Mouse (Mus musculus) left cerebral cortex, adult 2 months (tissue): ENCODE results near the gene Spata13. TPM values are rescaled to one million over a fixed set of nuclear protein-coding genes. Genes with fewer than 3 reads are reported as not detected.

Experiments used
- DNase-seq, 2 experiments: peaks; one replicate each; pipeline ENCODE4 v3.0.0; 2021 to 2022; ENCODE audit warnings: low spot score in 2 of 2, mixed read lengths in 1 of 2; ENCODE audit errors: extremely low spot score in 1 of 2
- H3K27ac ChIP-seq: fragments of 200-600 bp; 2 replicates; pipeline ENCODE4 v1.8.1; 2022
- H3K4me3 ChIP-seq: fragments of 200-600 bp; 2 replicates; pipeline ENCODE4 v1.8.1; 2022
- CTCF ChIP-seq: fragments of 200-600 bp; IDR thresholded peaks from 2 replicates; pipeline ENCODE4 v1.8.1; 2022; ENCODE audit warnings: antibody characterized with exemption, mild to moderate bottlenecking, moderate library complexity
- intact Hi-C: fragments of 180-260 bp; cut with DNase I; formaldehyde crosslinking; loops from one replicate; pipeline ENCODE4 v1.15.1; 2025
- total RNA-seq, 2 experiments: library from RNA; stranded (reverse); gene quantifications; 2 replicates each; pipeline ENCODE4 v1.2.3; 2021

Gene Spata13
- total RNA-seq, 2 experiments from 2014 or later, result 15.4 to 23.7 TPM

DNA sequence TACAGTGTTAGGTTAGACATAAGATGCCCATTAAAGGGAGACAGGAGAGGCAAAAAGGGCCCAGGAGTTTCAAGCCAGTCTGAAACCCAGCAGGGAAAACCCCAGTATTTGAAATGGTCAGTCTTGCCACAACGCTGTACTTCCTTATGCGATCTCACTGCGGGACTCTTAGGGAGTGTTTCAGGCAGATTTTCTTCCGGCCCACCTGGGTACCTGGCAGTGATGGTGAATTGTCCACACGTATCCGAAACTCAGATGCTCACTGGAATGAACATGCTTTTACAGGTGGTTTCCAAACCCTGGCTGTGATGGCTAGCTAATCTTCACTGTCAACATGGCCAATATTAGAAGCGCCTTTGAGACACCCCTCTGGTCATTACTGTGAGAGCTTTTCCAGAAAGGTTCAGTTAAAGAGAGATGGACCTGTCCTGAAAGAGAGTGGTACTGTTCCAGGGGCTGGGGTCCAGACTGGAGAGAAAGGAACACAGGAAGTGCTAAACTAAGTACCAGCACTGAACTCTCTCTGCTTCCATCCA is 148.4 kb downstream of the Spata13 start:
- intact Hi-C loops, result no loop called here
- no peak overlapping the region for H3K4me3 ChIP-seq
- no peak overlapping the region for H3K27ac ChIP-seq
- TF ChIP-seq CTCF, result no peak
- DNase-seq, result no peak

DNA sequence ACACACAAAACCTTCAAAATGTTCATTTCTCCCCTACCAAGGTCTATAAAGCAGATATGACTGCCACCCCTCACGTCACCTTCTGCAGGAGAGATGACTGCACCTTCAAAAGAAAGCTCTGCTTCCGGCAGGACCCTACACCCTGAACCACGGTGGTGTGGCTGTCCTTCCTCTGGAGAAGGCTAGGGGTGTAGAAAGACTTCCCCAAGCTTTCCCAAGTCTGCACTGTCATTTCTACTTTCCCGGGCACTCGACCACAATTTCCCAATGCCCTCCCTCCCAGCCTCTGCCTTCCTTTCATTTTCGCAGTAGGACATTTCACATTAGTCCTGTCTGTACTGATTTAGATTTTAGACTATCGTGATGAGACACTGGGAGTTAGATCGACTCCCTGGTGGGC is 149.4 kb downstream of the Spata13 start:
- Histone ChIP-seq H3K4me3 (no peak overlapping the region), H3K27ac (no peak overlapping the region)
- DNase-seq, result no peak
- intact Hi-C loops, result no loop called here
- no peak for TF ChIP-seq CTCF

DNA sequence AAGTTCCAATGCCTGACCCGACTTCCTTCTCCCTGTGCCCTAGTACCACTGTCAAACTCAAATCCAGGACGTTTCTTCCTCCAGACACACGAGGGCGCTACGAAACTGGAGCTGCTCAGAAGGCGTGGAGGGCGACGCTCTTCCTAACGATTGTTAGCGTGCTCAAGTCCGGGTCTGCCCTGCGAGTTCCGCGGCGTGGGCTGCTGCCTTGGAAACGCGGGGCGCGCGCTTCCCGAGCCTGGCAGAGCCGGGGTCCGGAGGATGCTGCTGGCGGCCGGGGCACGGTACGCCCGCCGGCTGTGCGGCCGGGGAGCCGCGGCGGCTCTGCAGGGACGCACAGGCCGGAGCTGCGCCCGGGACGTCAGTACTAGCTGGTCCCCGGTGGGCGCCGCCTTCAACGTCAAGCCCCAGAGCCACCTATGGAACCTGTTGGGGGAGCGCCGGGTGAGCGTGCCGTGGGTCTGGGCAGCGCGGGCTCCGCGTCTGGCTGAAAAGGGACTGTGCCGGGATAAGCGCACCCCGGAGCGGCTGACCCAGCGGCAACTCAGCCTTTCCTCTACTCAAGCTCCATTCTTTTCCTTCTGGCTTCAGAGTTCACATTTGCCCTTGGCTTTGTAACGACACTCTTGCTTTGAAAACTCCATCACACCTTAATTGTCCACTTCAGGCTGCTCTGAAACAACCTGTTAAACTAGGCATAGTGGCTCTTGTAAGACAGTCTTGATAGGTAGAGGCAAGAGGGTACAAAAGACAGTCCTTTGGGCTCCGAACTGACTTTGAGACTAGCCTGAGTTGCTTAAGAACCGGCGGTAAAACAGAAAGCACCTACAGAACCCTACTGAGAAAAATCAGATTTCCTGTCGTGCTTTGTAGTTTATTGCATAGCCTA is 150.9 kb downstream of the Spata13 start, which contains the start of gene Mipep:
TSS of gene Mipep (plus strand) at position 147 of the 889 bp plus-strand sequence.
- TF ChIP-seq CTCF, result peak; percentile 89
- DNase-seq, result peak; percentile 83 to 85
- H3K27ac ChIP-seq, result peak within 1 kb of the TSS; percentile 86
- H3K4me3 ChIP-seq, result peak within 1 kb of the TSS; percentile 80
- intact Hi-C loops, result no loop called here

DNA sequence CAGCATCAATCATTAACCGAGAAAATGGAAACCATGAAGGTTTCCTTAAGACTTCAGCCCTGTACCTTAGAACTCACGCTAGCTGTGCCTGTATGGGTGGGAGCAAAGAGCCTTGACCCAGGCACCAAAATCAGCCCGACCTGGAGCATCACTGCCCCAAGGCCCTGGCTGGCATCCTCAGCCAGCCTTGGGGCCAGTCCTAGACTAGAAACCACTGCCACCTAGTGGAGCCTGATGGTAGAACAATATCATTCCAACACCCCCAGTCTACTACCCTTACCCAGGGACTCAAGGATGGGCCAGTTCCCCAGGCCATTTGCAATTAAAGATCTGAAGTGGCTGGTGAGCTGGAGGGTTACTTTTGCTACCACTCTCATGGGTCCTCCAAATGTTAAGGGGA is 156.3 kb downstream of the Spata13 start:
- peak; percentile 48 to 55 for DNase-seq
- H3K4me3 ChIP-seq, result no peak overlapping the region
- no peak overlapping the region for H3K27ac ChIP-seq
- peak; percentile 78 for TF ChIP-seq CTCF
- intact Hi-C loops, result no loop called here

DNA sequence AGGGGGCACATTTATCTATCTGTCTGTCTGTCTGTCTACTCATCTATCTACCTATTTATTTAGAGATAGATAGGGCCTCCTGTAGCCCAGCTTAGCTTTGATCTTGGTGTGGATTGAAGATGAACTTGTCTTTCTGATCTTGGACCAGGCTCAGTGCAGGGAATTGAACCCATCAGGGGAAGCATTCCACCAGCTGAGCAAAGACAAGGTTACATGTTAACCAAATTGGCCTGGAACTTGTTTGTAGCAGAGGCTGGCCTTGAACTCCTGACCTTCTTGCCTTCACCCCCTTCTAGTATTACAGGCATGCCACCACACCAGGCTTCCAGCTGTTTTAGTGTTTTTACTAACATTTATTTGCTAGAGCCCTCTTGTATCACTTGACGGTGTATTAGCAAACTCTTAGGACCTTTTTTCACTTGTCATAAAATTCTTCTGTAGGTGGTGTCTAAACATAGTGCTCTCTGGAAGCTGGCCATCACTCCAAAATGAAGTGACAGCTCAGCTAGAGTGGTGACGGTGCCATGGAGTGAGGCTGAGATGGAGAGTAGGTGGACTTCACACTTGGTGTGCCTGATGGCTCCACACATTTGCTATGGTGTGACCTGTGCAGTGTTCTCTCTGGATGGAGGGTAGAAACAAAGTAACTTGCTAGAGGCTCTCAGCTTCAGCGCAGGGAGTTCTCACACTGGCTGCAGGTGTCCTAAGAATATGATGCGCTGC is 163.0 kb downstream of the Spata13 start:
- no peak for DNase-seq
- Histone ChIP-seq H3K27ac (no peak overlapping the region), H3K4me3 (no peak overlapping the region)
- TF ChIP-seq CTCF, result no peak
- intact Hi-C loops, result no loop called here

DNA sequence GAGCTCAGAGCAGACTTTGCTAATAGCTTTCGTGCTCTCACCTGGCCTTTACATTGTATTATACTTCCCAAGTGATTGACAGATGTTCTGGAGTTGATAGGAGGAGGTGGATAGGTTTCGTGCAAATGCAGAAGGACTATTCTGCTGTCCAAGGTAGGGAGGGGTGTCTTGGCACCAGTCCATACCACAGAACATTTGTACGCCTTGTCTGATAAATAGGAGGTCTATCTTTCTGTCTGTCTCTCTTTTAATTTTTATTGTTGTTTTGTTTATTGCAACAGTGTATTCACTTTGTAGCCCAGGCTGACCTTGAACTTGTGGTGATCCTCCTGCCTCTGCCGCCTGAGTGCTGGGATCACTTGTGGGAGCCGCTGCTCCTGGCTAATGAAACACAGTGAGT is 163.8 kb downstream of the Spata13 start:
- no peak overlapping the region for H3K4me3 ChIP-seq
- TF ChIP-seq CTCF, result no peak
- H3K27ac ChIP-seq, result no peak overlapping the region
- no peak for DNase-seq
- intact Hi-C loops, result no loop called here

DNA sequence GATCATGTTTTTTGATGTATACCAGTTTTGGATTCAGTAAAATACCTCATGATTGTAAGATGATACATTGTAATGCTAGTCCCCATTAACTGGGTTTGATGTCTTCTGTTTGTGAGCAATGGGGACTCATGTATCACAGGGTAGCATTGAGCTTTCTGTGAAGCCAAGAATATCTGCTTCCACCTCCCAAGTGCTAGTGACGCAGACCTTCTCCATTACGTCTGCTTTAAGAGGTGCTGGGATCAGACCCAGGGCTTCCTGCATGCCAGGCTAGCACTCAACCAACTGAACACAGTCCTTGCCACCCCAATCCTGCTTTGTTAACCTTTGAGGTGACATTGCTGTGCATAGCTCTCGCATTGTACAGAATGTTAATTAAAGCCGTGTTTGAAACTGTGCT is 164.9 kb downstream of the Spata13 start:
- Histone ChIP-seq H3K27ac (no peak overlapping the region), H3K4me3 (no peak overlapping the region)
- DNase-seq, result no peak
- intact Hi-C loops, result loop anchor here (1.0 kb wide), 3 partner anchors 287 to 496 kb away; no protein-coding TSS in a partner anchor
- TF ChIP-seq CTCF, result no peak

DNA sequence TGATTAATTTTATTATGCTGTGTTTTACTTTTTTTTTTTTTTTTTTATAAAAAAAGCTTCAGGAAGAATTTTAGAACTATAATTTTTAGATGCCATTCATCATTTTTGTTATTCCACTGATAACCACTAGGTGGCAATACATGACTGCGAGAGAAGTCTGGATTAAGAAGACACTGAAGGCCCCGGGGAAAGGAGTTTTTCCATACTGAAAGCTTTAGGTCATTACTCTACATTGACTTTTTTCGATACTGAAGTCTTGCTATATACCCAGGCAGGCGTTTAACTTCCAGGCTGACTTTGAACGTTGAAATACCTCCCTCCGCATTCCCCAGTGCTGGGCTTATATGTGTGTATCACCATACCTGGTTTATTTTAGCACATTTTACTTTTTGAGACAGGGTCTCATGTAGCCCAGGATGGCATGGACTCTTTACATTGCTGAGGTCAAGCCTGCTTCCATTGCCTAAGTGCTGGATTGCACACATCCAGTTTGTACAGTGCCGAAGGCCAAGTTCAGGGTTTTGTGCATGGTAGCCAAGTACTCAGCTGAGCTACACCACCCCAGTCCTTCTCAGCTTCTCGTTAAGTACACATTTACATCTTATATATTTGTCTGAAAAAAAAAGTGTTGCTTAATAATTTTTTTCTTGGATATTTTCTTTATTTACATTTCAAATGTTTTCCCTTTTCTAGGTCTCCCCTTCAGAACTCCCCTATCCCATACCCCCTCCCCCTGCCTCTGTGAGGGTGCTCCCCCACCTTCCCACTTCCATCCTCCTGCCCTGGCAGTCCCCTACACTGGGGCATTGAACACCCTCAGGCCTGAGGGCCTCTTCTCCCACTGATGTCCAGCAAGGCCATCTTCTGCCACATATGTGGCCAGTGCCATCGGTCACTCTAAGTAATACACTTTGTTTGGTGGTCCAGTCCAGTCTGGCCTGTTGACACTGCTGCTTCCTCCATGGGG is 166.2 kb downstream of the Spata13 start:
- no peak for DNase-seq
- no peak overlapping the region for H3K4me3 ChIP-seq
- TF ChIP-seq CTCF, result peak; percentile 88
- H3K27ac ChIP-seq, result no peak overlapping the region
- intact Hi-C loops, result loop anchor here (1.0 to 5.0 kb wide), 4 partner anchors 167 to 494 kb away; no protein-coding TSS in a partner anchor

DNA sequence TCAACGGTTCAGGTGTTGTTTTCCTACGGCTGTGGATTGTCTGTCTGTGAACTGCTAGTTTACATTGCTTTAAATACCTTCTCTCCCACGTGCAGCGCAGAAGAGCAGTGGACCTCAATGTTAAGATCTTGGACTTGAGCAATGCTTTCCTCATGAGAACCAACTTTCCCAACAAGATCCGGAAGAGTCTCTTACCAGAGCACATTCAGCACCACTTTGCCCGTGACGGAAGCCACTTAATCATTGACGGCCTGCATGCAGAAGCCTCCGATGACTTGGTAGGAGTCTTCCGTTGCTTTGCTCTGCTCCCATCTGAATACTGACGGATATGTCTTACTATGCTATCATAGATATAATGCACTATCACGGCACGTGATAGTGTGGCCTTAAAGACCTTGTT is 168.2 kb downstream of the Spata13 start:
- no peak for DNase-seq
- intact Hi-C loops, result loop anchor here (5.0 kb wide), 1 partner anchor 165 kb away; no protein-coding TSS in a partner anchor
- no peak overlapping the region for H3K4me3 ChIP-seq
- TF ChIP-seq CTCF, result no peak
- H3K27ac ChIP-seq, result no peak overlapping the region

DNA sequence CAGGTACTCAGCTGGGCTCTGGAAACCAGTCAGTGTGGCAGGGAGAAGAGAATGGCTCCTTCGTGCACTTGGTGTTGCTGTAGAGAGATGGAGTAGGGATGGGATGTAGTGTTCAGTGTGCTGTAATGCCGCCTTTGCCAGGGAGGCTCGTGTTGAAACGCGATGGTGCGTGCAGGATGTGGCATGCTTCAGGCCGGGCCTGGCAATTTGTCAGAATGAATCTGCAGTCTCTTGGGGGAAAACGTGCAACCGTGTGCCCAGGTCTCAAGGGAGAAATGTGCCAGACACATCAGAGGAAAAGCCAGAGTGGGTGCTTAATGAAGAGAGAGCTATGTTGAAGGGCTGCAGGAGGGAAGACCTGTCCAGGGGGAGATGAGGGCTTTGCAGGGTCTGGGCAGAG is 171.2 kb downstream of the Spata13 start:
- Histone ChIP-seq H3K27ac (no peak overlapping the region), H3K4me3 (no peak overlapping the region)
- intact Hi-C loops, result loop anchor here (5.0 kb wide), 1 partner anchor 162 kb away; no protein-coding TSS in a partner anchor
- no peak for DNase-seq
- TF ChIP-seq CTCF, result no peak

DNA sequence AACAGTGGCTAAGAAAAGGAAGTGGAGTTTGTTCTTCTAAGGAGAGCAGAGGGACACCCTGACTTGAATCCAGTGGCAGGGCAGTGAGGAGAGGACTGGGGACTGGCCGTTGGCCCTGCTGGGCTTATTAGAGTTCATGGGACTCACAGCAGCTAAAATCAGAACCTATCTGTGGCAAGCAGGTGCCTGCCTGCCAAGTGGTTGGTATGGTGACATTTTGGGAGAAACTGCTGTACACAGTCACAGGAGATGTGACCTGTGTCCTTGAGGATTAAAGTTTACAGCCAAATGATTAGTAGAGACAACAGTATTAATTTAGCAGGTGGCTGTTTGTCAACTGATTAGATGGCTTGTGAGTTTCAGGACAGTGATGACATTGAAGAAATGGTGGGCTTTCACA is 172.1 kb downstream of the Spata13 start:
- intact Hi-C loops, result no loop called here
- DNase-seq, result no peak
- no peak for TF ChIP-seq CTCF
- H3K27ac ChIP-seq, result no peak overlapping the region
- no peak overlapping the region for H3K4me3 ChIP-seq
